7 mouse cellular contexts compared by ENCODE assay signal in the genomic region with DNA sequence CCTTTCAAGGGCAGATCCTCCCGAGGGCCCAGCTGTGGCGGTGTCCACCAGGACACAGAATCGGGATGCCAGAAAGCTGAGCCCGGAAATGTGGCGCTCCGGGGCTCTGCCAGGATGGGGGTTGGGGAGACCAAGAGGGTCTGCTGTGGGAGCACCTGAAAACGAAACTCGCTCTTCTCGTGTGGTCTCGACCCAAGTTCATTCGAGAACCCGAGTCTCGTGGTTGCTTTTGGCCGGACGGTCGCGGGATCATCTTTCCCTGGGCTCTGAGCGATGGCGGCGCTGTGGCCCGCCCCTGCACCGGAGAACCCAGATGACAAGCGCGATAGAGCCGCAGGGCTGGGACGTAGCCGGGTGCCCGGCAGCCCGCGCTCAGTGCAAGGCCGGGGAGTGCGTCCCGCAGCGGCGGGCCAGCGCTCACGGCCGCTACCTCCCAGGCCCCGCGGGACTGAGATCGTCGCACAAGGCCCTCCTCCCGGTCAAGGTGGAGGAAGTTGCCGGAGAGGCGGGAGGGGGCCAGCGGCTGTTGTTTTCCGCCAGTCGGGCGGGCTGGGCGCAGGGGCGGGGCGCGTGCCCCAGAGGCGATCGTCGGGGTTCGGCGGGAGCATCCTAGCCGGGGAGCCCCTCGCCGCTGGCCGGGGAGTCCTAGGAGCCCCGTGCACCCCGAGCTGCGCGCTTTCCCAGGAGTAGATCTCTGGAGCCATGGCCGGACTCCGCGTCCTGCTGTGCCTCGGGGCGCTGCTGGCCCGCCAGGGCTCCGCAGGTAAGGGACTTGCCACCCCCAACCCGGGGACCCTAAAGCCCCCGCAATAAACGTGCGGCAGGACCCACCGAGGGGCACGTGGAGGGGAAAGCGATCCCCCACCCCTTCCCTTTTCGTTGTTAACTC. TPM values are rescaled to one million over a fixed set of nuclear protein-coding genes. Genes with fewer than 3 reads are reported as not detected.
A peak's percentile ranks its signal among the peaks of the same experiment; 100 is the strongest.
DNase-seq lines count a peak whose midpoint lies in the region; ATAC-seq and TF ChIP-seq lines count a peak whose summit lies in the region.

Gene Vsig10, plus strand, starts transcription at position 343 of the 889 bp plus-strand sequence.

- DNase-seq in adrenal gland, adult (ENCODE audit: inconsistent age in 2 of 2, low spot score in 1 of 2): peak; percentile 85 to 94
- peak; percentile 69 to 77 for DNase-seq in gastrocnemius, postnatal 36 days
- DNase-seq in left cerebral cortex, postnatal 4 days: peak; percentile 40
- peak; percentile 58 for DNase-seq in mesoderm, embryonic 11.5 days (ENCODE audit: low read depth, low spot score)
- peak; percentile 45 for DNase-seq in right cerebral cortex, postnatal 25 days

- H3K4me1 ChIP-seq in cortical plate, adult 2 months (ENCODE audit: control insufficient read depth, insufficient read depth, low read length): no peaks in the 10 kb centered on the region

- ATAC-seq in inflammation-experienced regulatory T-cells, adult 6 months: peak; percentile 57

- no peak for TF ChIP-seq POLR2A in cortical plate, adult 2 months (IDR thresholded peaks at IDR 0.05; ENCODE audit: extremely low read depth, insufficient read depth, low read length)

- TF ChIP-seq CTCF in cortical plate, adult 2 months (IDR thresholded peaks at IDR 0.05; ENCODE audit: extremely low read depth, insufficient read depth, low read length): no peak

- no peak within 1 kb of the TSS for H3K27ac ChIP-seq in cortical plate, adult 2 months (ENCODE audit: insufficient read depth, low read length)

- H3K4me3 ChIP-seq in cortical plate, adult 2 months (ENCODE audit: insufficient read depth, low read length): peak within 1 kb of the TSS; percentile 48

- intact Hi-C loops in gastrocnemius, postnatal 36 days (cut with DNase I): loop anchor here (2.0 kb wide), 1 partner anchor 38 kb away; the partner anchor contains the start of gene Wsb2
- intact Hi-C loops in left cerebral cortex, postnatal 4 days (cut with DNase I): no loop called here

RNA-seq across cellular contexts. Expression of gene Vsig10, which starts in this region (rescaled TPM):
- polyA plus RNA-seq in cortical plate, adult 2 months (2012; rRNA removed): 2.1 and 2.9 TPM in 2 replicates
- 1 to 10 TPM; 4.1 to 5.0 TPM for total RNA-seq in gastrocnemius, postnatal 36 days (2021)
- 1 to 10 TPM; 4.1 to 7.8 (median 5.7) TPM for polyA plus RNA-seq in inflammation-experienced regulatory T-cells, adult 6 months (2017; shearing (Covaris generic))
- 1 to 10 TPM; 1.9 to 3.1 TPM for total RNA-seq in left cerebral cortex, postnatal 4 days (2021)
